Mouse (Mus musculus) kidney, postnatal 25 days (tissue): ENCODE measurements around the gene Hnrnph1.

Experiments
- DNase-seq, 2 experiments: peaks; one replicate each; pipeline ENCODE4 v3.0.0; 2021; ENCODE audit warnings: mixed read lengths in 2 of 2

Hnrnph1 gene

GRCm38 (mm10) chr11:50373621-50374020, 3.2 kb upstream of the Hnrnph1 start:
- DNase-seq, result no peak

GRCm38 (mm10) chr11:50374286-50375015, 2.3 kb upstream of the Hnrnph1 start:
- DNase-seq, result no peak

- DNase-seq, result no peak
Observed at GRCm38 (mm10) chr11:50375421-50375820, 1.4 kb upstream of the Hnrnph1 start.

- no peak for DNase-seq
Observed at GRCm38 (mm10) chr11:50376156-50376790, 517 bp upstream of the Hnrnph1 start.

- DNase-seq, result peak; percentile 90 to 93
Observed at GRCm38 (mm10) chr11:50377892-50378684, 1.3 kb downstream of the Hnrnph1 start.

- no peak for DNase-seq
Observed at GRCm38 (mm10) chr11:50379023-50379752, 2.4 kb downstream of the Hnrnph1 start.

GRCm38 (mm10) chr11:50381311-50381710, 4.5 kb downstream of the Hnrnph1 start:
- DNase-seq, result no peak

GRCm38 (mm10) chr11:50387167-50387679, 10.4 kb downstream of the Hnrnph1 start:
- no peak for DNase-seq

GRCm38 (mm10) chr11:50387697-50388096, 10.9 kb downstream of the Hnrnph1 start:
- no peak for DNase-seq

- no peak for DNase-seq
Observed at GRCm38 (mm10) chr11:50388217-50388929, 11.6 kb downstream of the Hnrnph1 start.

- DNase-seq, result no peak
Observed at GRCm38 (mm10) chr11:50389011-50389410, 12.2 kb downstream of the Hnrnph1 start.

GRCm38 (mm10) chr11:50389616-50390015, 12.8 kb downstream of the Hnrnph1 start:
- DNase-seq, result no peak

- no peak for DNase-seq
Observed at GRCm38 (mm10) chr11:50391272-50391960, 14.6 kb downstream of the Hnrnph1 start.

GRCm38 (mm10) chr11:50393306-50393705, 16.5 kb downstream of the Hnrnph1 start:
- DNase-seq, result no peak

- DNase-seq, result no peak
Observed at GRCm38 (mm10) chr11:50394731-50395130, 17.9 kb downstream of the Hnrnph1 start.

GRCm38 (mm10) chr11:50396766-50397307, 20.0 kb downstream of the Hnrnph1 start:
- DNase-seq, result no peak

GRCm38 (mm10) chr11:50397316-50397715, 20.5 kb downstream of the Hnrnph1 start:
- no peak for DNase-seq

GRCm38 (mm10) chr11:50398803-50399202, 22.0 kb downstream of the Hnrnph1 start:
- DNase-seq, result no peak

GRCm38 (mm10) chr11:50402481-50402880, 25.7 kb downstream of the Hnrnph1 start:
- peak; percentile 29 to 59 for DNase-seq

GRCm38 (mm10) chr11:50403367-50404014, 26.7 kb downstream of the Hnrnph1 start:
- DNase-seq, result peak; percentile 81 to 82
